Mouse (Mus musculus) megakaryocyte, embryonic 14.5 days (primary cell): ENCODE measurements around the gene Adgrb3.

ENCODE experiments used
- FLI1 ChIP-seq: IDR thresholded peaks from 2 replicates; pipeline ENCODE4 v1.6.1; 2012; ENCODE audit warnings: low read length, inconsistent platforms, mixed read lengths
- GATA1 ChIP-seq: IDR thresholded peaks from 3 replicates; pipeline ENCODE4 v1.6.1; 2012; ENCODE audit warnings: mixed read lengths, low read length, inconsistent platforms, borderline replicate concordance

GRCm38 (mm10) chr1:25081265-25081849 is 748.1 kb downstream of the Adgrb3 start:
- TF ChIP-seq GATA1 (no peak), FLI1 (no peak)
